Mouse (Mus musculus): ENCODE results near the gene Tubal3. TPM values are rescaled to one million over a fixed set of nuclear protein-coding genes. Genes with fewer than 3 reads are reported as not detected.

Tubal3 gene
- polyA plus RNA-seq, 1 experiment from 2014 or later: not detected

GRCm38 (mm10) chr13:3944699-3945098 lies 26.6 kb downstream of the Tubal3 start:
- no peak for ATAC-seq (ENCODE audit: low FRiP score)
- Histone ChIP-seq H3K4me3 (replicated peaks) (no peak overlapping the region), H3K36me3 (replicated peaks) (no peaks in the 10 kb centered on the region), H3K27ac (no peak overlapping the region), H3K9me3 (no peaks in the 10 kb centered on the region), H3K4me2 (no peak overlapping the region), H3K9ac (no peak overlapping the region), H3K27me3 (no peaks in the 10 kb centered on the region), H3K4me1 (no peaks in the 10 kb centered on the region)
- 78% methylated on average over 7 of the region's 7 CpGs for WGBS

- no peaks in the 10 kb centered on the region for H3K27me3 ChIP-seq
- no peak within 1 kb of the TSS for H3K27ac ChIP-seq
- H3K36me3 ChIP-seq (replicated peaks): no peaks in the 10 kb centered on the region
- no peaks in the 10 kb centered on the region for H3K9me3 ChIP-seq
- 66% methylated on average over 2 of the region's 2 CpGs for WGBS
- no peak within 1 kb of the TSS for H3K4me3 ChIP-seq (replicated peaks)
- no peak within 1 kb of the TSS for H3K9ac ChIP-seq
- H3K4me1 ChIP-seq: no peaks in the 10 kb centered on the region
- H3K4me2 ChIP-seq: no peak within 1 kb of the TSS
- no peak for ATAC-seq (ENCODE audit: low FRiP score)
Measured at GRCm38 (mm10) chr13:3945249-3945648, 27.2 kb downstream of the Tubal3 start, which contains the start of gene Ucn3. Gene Ucn3, minus strand, starts transcription at chr13:3945349.

- no peak overlapping the region for H3K4me2 ChIP-seq
- 80% methylated on average over 4 of the region's 4 CpGs for WGBS
- no peak for ATAC-seq (ENCODE audit: low FRiP score)
- no peak overlapping the region for H3K9ac ChIP-seq
- no peak overlapping the region for H3K27ac ChIP-seq
- H3K4me1 ChIP-seq: no peaks in the 10 kb centered on the region
- H3K4me3 ChIP-seq (replicated peaks): no peak overlapping the region
- H3K36me3 ChIP-seq (replicated peaks): no peaks in the 10 kb centered on the region
- H3K27me3 ChIP-seq: no peaks in the 10 kb centered on the region
- no peaks in the 10 kb centered on the region for H3K9me3 ChIP-seq
Measured at GRCm38 (mm10) chr13:3947267-3947666, 29.2 kb downstream of the Tubal3 start.

GRCm38 (mm10) chr13:3949477-3949876 lies 31.4 kb downstream of the Tubal3 start:
- no peak overlapping the region for H3K27ac ChIP-seq
- WGBS: 93% methylated on average over 4 of the region's 4 CpGs
- no peak overlapping the region for H3K4me2 ChIP-seq
- no peaks in the 10 kb centered on the region for H3K9me3 ChIP-seq
- no peak overlapping the region for H3K4me3 ChIP-seq (replicated peaks)
- H3K27me3 ChIP-seq: no peaks in the 10 kb centered on the region
- ATAC-seq (ENCODE audit: low FRiP score): no peak
- no peaks in the 10 kb centered on the region for H3K36me3 ChIP-seq (replicated peaks)
- no peaks in the 10 kb centered on the region for H3K4me1 ChIP-seq
- no peak overlapping the region for H3K9ac ChIP-seq

- no peak for ATAC-seq (ENCODE audit: low FRiP score)
- no peak overlapping the region for H3K27ac ChIP-seq
- WGBS: 79% methylated on average over 6 of the region's 6 CpGs
- H3K4me1 ChIP-seq: no peaks in the 10 kb centered on the region
- no peaks in the 10 kb centered on the region for H3K9me3 ChIP-seq
- H3K9ac ChIP-seq: no peak overlapping the region
- no peak overlapping the region for H3K4me3 ChIP-seq (replicated peaks)
- no peak overlapping the region for H3K4me2 ChIP-seq
- no peaks in the 10 kb centered on the region for H3K36me3 ChIP-seq (replicated peaks)
- H3K27me3 ChIP-seq: no peaks in the 10 kb centered on the region
Measured at GRCm38 (mm10) chr13:3951198-3951914, 33.3 kb downstream of the Tubal3 start.

- no peaks in the 10 kb centered on the region for H3K36me3 ChIP-seq (replicated peaks)
- H3K4me3 ChIP-seq (replicated peaks): no peak overlapping the region
- no peak for ATAC-seq (ENCODE audit: low FRiP score)
- H3K27ac ChIP-seq: no peak overlapping the region
- H3K9me3 ChIP-seq: no peaks in the 10 kb centered on the region
- H3K9ac ChIP-seq: no peak overlapping the region
- no peak overlapping the region for H3K4me2 ChIP-seq
- H3K27me3 ChIP-seq: no peaks in the 10 kb centered on the region
- H3K4me1 ChIP-seq: no peaks in the 10 kb centered on the region
- WGBS: 90% methylated on average over 4 of the region's 4 CpGs
Measured at GRCm38 (mm10) chr13:3968849-3969248, 50.8 kb downstream of the Tubal3 start.

Small RNA genes within 50 kb of the gene (microRNA-seq; reads per million reads assigned to microRNA genes)
- gene Gm22460: not detected

Other genes starting within 250 kb of the Tubal3 start
- gene Calml3, start 114.0 kb upstream of the Tubal3 start, polyA plus RNA-seq (2016; fragmentation: Nextera tagmentation; extraction: Ambion mirVana): not detected in 2 replicates
- not detected in 2 replicates for gene Calm4, start 80.5 kb upstream of the Tubal3 start, polyA plus RNA-seq (2016; fragmentation: Nextera tagmentation; extraction: Ambion mirVana)
- gene Calm5, start 64.1 kb upstream of the Tubal3 start, polyA plus RNA-seq (2016; fragmentation: Nextera tagmentation; extraction: Ambion mirVana): not detected in 2 replicates
- 49.2 and 55.7 TPM in 2 replicates for gene Net1, start 54 bp upstream of the Tubal3 start, polyA plus RNA-seq (2016; fragmentation: Nextera tagmentation; extraction: Ambion mirVana)
- gene Ucn3, start 27.1 kb downstream of the Tubal3 start, polyA plus RNA-seq (2016; fragmentation: Nextera tagmentation; extraction: Ambion mirVana): not detected in 2 replicates
- 0.29 and 0.32 TPM in 2 replicates for gene Akr1c14, start 130.7 kb downstream of the Tubal3 start, polyA plus RNA-seq (2016; fragmentation: Nextera tagmentation; extraction: Ambion mirVana)
- gene Akr1c18, start 232.4 kb downstream of the Tubal3 start, polyA plus RNA-seq (2016; fragmentation: Nextera tagmentation; extraction: Ambion mirVana): not detected in 2 replicates

Data from forebrain, embryonic 12.5 days (tissue).